ENCODE assay signal across 7 mouse cellular contexts in genomic region chr2:73572539-73573372, GRCm38 (mm10). TPM values are rescaled to one million over a fixed set of nuclear protein-coding genes. Genes with fewer than 3 reads are reported as not detected.
DNase-seq lines count a peak whose midpoint lies in the region; ATAC-seq and TF ChIP-seq lines count a peak whose summit lies in the region.

No protein-coding gene starts in this region.

- peak; percentile 71 for DNase-seq in WW6 (ENCODE audit: low read depth, low spot score)
- peak; percentile 76 for DNase-seq in cerebellum, adult 9-11 months
- peak; percentile 90 to 94 for DNase-seq in frontal cortex, adult 2 months (ENCODE audit: extremely low spot score in 1 of 2, low spot score in 1 of 2)
- peak; percentile 87 for DNase-seq in hindbrain, embryonic 10.5 days (ENCODE audit: low spot score)
- peak; percentile 94 for DNase-seq in layer of hippocampus, adult 8-10 months (ENCODE audit: low spot score in 2 of 2)
- DNase-seq in lung, postnatal 0 days (ENCODE audit: low spot score): peak; percentile 90
- peak; percentile 85 for DNase-seq in retina, postnatal 7 days (ENCODE audit: low read depth, low spot score)

- H3K27me3 ChIP-seq in hindbrain, embryonic 10.5 days (ENCODE audit: insufficient read depth, poor library complexity, severe bottlenecking): no peaks in the 10 kb centered on the region; the same call in 1 of the 2 replicates
- H3K27me3 ChIP-seq in lung, postnatal 0 days (replicated peaks; ENCODE audit: insufficient read depth, low read length): no peaks in the 10 kb centered on the region

- peak; percentile 82 for ATAC-seq in lung, postnatal 0 days

- TF ChIP-seq CTCF in lung, postnatal 0 days (IDR thresholded peaks at IDR 0.05): peak; percentile 88

- H3K36me3 ChIP-seq in hindbrain, embryonic 10.5 days: no peaks in the 10 kb centered on the region
- H3K36me3 ChIP-seq in lung, postnatal 0 days (ENCODE audit: insufficient read depth, low read length): no peaks in the 10 kb centered on the region

- no peak overlapping the region for H3K4me2 ChIP-seq in lung, postnatal 0 days (replicated peaks; ENCODE audit: low read depth, low read length)

- peak overlapping the region; percentile 80 for H3K27ac ChIP-seq in hindbrain, embryonic 10.5 days
- H3K27ac ChIP-seq in lung, postnatal 0 days (ENCODE audit: low read length): no peak overlapping the region

- TF ChIP-seq EP300 in lung, postnatal 0 days (IDR thresholded peaks at IDR 0.05): no peak

- 29% methylated on average over 23 of the region's 23 CpGs for WGBS in hindbrain, embryonic 10.5 days
- WGBS in lung, postnatal 0 days: 40% methylated on average over 23 of the region's 23 CpGs

- H3K4me1 ChIP-seq in hindbrain, embryonic 10.5 days (replicated peaks): peaks cover 11% of the 10 kb centered on the region
- H3K4me1 ChIP-seq in lung, postnatal 0 days (ENCODE audit: insufficient read depth, low read depth, low read length): no peaks in the 10 kb centered on the region

- H3K4me3 ChIP-seq in hindbrain, embryonic 10.5 days: peak overlapping the region; percentile 46
- H3K4me3 ChIP-seq in lung, postnatal 0 days (ENCODE audit: low read depth, low read length): no peak overlapping the region

- H3K9ac ChIP-seq in lung, postnatal 0 days (replicated peaks; ENCODE audit: low read depth): no peak overlapping the region

- no peaks in the 10 kb centered on the region for H3K9me3 ChIP-seq in hindbrain, embryonic 10.5 days
- no peaks in the 10 kb centered on the region for H3K9me3 ChIP-seq in lung, postnatal 0 days (ENCODE audit: low read length)

RNA-seq across cellular contexts. Expression of gene Chrna1, which starts 7.4 kb away (rescaled TPM):
- polyA plus RNA-seq in frontal cortex, adult 2 months (2012; rRNA removed): 0.06 and 0.10 TPM in 2 replicates
- polyA plus RNA-seq in hindbrain, embryonic 10.5 days (2016; fragmentation: Nextera tagmentation; extraction: Ambion mirVana): 0.69 and 1.00 TPM in 2 replicates
- total RNA-seq in layer of hippocampus, adult 8-10 months (2022): under 1 TPM; 0.24 to 0.60 (median 0.43) TPM
- 0.07 and 0.12 TPM in 2 replicates for polyA plus RNA-seq in lung, postnatal 0 days (2015; fragmentation: Nextera tagmentation; extraction: Ambion mirVana)

RNA-seq across cellular contexts. Expression of gene Wipf1, which starts 43.2 kb away (rescaled TPM):
- 5.1 and 5.3 TPM in 2 replicates for polyA plus RNA-seq in frontal cortex, adult 2 months (2012; rRNA removed)
- 8.6 TPM in 2 replicates for polyA plus RNA-seq in hindbrain, embryonic 10.5 days (2016; fragmentation: Nextera tagmentation; extraction: Ambion mirVana)
- total RNA-seq in layer of hippocampus, adult 8-10 months (2022): 10 to 100 TPM in 2 of 4 experiments, 1 to 10 TPM in 2; 8.4 to 18.7 (median 13.2) TPM
- polyA plus RNA-seq in lung, postnatal 0 days (2015; fragmentation: Nextera tagmentation; extraction: Ambion mirVana): 9.5 and 9.6 TPM in 2 replicates
